Mouse (Mus musculus) spleen, embryonic (tissue): ENCODE results near the gene Carns1.

Source experiments
- CTCF ChIA-PET: fragments of 350-600 bp; sonication (Branson Sonifier 250); formaldehyde crosslinking; loops from one replicate; lab custom pipeline; 2022; lab: Charles Lee

Gene Carns1

GRCm38 (mm10) chr19:4175368-4175947, at the start of gene Carns1:
TSS of gene Carns1 (minus strand) at chr19:4175479.
- CTCF ChIA-PET = interaction anchor here (0.7 kb wide), 1 partner anchor 20 kb away, joined by 3 read pairs; no protein-coding TSS in a partner anchor

- CTCF ChIA-PET = no interaction called here
Observed at GRCm38 (mm10) chr19:4222165-4222564, 46.9 kb upstream of the Carns1 start.

GRCm38 (mm10) chr19:4220957-4221743, 45.9 kb upstream of the Carns1 start:
- CTCF ChIA-PET = no interaction called here

DNA sequence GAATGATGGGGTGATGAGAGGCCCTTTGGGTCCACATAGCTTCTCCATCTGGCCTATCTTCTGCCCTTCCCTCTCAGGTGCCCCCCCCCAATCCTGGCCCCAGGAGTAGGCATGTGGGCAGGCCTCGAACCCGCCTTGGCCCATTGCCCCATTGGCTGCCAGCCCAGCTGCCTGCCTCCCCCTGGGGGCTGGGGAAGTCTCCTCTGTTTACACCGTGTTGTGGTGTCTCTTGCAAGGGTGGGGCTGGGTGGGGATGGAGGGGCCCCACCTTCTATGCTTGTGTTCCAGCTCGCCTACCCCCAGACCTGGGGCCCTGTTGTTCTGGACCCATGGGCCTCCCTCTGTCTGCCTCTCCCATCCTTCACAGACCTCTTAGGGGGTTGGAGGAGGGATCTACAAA, 45.1 kb upstream of the Carns1 start:
- CTCF ChIA-PET = interaction anchor here (0.6 kb wide), 1 partner anchor 141 kb away, joined by 5 read pairs; no protein-coding TSS in a partner anchor

DNA sequence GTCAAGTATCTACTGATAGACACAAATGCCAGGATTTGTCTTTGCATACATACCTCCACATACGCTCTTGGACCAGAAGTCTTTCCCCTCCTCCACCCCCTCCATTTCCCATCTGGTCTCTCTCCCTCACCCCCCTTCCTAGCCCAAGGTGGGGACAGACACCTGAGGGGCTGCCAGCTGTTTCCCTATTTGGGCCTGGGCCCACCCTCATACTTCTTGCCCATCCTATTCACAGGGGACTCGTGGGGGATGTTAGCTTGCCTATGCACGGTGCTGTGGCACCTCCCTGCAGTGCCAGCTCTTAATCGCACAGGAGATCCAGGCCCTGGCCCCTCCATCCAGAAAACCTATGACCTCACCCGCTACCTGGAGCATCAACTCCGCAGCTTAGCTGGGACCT, 44.7 kb upstream of the Carns1 start:
- CTCF ChIA-PET = interaction anchor here (0.6 to 0.7 kb wide), 2 partner anchors 141 to 1284 kb away, joined by 5 to 9 read pairs; no protein-coding TSS in a partner anchor

- CTCF ChIA-PET = interaction anchor here (0.5 to 2.3 kb wide), 5 partner anchors 10 to 149 kb away, joined by 3 to 14 read pairs (median 3); no protein-coding TSS in a partner anchor
Observed at GRCm38 (mm10) chr19:4218784-4219183, 43.5 kb upstream of the Carns1 start.

- CTCF ChIA-PET = interaction anchor here (0.5 to 2.3 kb wide), 5 partner anchors 10 to 643 kb away, joined by 3 to 14 read pairs (median 3); no protein-coding TSS in a partner anchor
Observed at GRCm38 (mm10) chr19:4218293-4218692, 43.0 kb upstream of the Carns1 start.

- CTCF ChIA-PET = interaction anchor here (0.6 to 2.3 kb wide), 6 partner anchors 9 to 643 kb away, joined by 3 to 14 read pairs (median 4); no protein-coding TSS in a partner anchor
Observed at GRCm38 (mm10) chr19:4217855-4218254, 42.6 kb upstream of the Carns1 start.

- CTCF ChIA-PET = interaction anchor here (0.6 to 2.3 kb wide), 7 partner anchors 10 to 118 kb away, joined by 3 to 19 read pairs (median 4); partner anchors contain the start of gene Pitpnm1
Observed at GRCm38 (mm10) chr19:4217140-4217539, 41.9 kb upstream of the Carns1 start.

- CTCF ChIA-PET = interaction anchor here (1.5 to 1.7 kb wide), 2 partner anchors 14 to 117 kb away, joined by 8 to 19 read pairs; partner anchors contain the start of gene Pitpnm1
Observed at GRCm38 (mm10) chr19:4216041-4216685, 40.9 kb upstream of the Carns1 start.

DNA sequence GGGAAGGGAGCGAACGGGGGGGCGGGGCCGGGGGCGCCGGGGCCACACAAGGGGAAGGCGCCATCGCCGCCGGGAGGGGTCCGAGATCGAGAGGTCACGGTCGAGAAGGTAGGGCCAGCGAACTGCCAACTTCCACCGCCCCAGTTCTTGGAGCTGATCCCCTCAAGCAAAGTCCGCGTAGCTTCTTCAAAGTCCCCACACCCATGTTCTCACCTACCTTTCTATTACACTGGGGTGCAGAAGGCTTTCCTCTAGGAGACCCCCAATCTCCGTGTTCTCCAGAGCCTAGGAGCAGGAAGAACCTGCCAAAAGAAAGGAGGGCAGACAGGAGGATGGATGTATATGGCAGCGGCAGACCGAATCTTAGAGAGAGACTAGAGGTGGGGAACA, 40.2 kb upstream of the Carns1 start:
- CTCF ChIA-PET = interaction anchor here (1.3 to 1.7 kb wide), 2 partner anchors 13 to 15 kb away, joined by 5 to 19 read pairs; no protein-coding TSS in a partner anchor

DNA sequence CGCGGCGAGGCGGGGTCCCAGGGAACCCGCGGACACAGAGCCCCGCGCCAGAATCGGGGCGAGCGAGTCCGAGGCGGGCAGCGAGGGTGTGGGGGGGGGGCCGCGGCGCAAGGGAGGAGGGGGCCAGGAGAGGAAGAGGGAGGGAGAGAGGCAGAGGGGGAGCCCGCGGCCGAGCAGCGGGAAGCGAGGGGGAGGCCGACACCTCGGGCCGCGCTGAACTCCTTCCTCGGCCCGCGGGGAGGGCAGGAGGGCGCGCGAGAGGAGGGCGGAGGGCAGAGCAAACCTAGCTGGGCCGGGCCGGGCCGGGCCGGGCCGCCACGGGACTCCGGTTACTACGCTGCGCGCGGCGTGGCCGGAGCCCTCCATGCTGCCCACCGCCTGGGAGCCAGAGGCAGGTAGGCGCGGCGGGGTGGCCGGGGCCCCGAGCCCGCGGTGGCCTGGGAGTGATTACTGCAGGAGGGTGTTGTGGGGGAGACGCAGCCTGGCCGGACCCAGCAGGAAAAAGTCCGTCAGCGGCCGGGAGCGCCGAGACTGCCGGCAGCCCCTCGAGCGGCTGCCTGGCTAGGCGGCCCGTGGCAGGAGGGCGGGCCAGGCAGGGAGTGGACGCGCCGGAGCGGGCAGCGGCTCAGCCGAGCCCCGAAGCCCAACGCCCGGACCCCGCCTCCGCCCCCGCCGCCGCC, 39.6 kb upstream of the Carns1 start:
- CTCF ChIA-PET = interaction anchor here (1.3 kb wide), 1 partner anchor 13 kb away, joined by 5 read pairs; no protein-coding TSS in a partner anchor

GRCm38 (mm10) chr19:4214071-4214770, 38.9 kb upstream of the Carns1 start, which contains the start of the genes Clcf1 and AC109138.7:
TSS of gene Clcf1 (plus strand) at chr19:4214238.
TSS of gene AC109138.7 (plus strand) at chr19:4214357.
- CTCF ChIA-PET = interaction anchor here (0.5 to 1.3 kb wide), 4 partner anchors 14 to 89 kb away, joined by 3 to 5 read pairs (median 4); no protein-coding TSS in a partner anchor

GRCm38 (mm10) chr19:4213524-4213974, 38.3 kb upstream of the Carns1 start:
- CTCF ChIA-PET = interaction anchor here (0.5 to 2.3 kb wide), 4 partner anchors 16 to 89 kb away, joined by 3 to 6 read pairs (median 4); no protein-coding TSS in a partner anchor

GRCm38 (mm10) chr19:4211891-4212588, 36.8 kb upstream of the Carns1 start:
- CTCF ChIA-PET = interaction anchor here (0.6 to 2.3 kb wide), 2 partner anchors 17 to 173 kb away, joined by 6 to 9 read pairs; no protein-coding TSS in a partner anchor

DNA sequence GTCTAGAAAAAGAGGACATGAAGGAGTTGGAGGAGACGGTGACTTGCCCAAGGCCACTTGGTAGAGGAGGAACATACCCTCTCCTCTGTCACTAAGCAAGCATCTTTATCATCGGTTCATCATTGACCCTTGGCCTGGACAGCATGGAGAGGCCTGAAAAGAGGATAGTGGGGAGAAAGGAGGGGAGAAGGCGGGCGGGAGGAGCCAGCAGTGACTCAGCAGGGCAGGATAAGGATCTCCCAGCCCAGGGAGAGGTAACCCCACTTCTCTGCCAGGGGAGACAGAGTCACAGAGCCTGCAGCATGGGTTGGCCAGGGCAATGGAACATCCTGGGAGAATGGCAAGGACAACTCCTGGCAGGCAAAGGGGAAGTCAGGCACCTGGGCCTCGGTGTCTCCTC, 33.3 kb upstream of the Carns1 start:
- CTCF ChIA-PET = interaction anchor here (1.6 kb wide), 1 partner anchor 20 kb away, joined by 7 read pairs; no protein-coding TSS in a partner anchor

DNA sequence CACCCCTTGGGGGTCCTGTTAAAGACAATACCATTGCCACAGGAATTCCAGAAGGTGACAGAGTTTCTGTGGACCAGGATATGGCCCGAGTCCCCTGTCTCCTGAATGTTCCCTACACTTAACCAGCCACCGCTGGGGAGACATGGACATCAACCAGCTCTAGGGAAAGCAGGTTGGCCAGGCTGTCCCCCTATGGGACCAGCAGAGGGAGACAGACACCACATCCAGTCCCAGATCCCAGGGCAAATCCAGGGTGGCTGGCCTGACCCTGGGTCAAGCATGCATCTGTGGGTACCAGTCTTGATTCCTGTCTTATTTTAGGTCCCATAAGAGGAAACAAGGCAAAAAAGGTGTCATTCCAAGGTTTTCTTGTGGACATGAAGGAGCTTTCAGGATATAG, 31.7 kb upstream of the Carns1 start:
- CTCF ChIA-PET = interaction anchor here (0.6 to 2.1 kb wide), 9 partner anchors 9 to 207 kb away, joined by 3 to 27 read pairs (median 5); partner anchors contain the start of gene Ppp1ca

GRCm38 (mm10) chr19:4204889-4205288, 29.6 kb upstream of the Carns1 start:
- CTCF ChIA-PET = interaction anchor here (0.7 to 2.5 kb wide), 2 partner anchors 23 to 38 kb away, joined by 3 to 14 read pairs; no protein-coding TSS in a partner anchor
